Mouse (Mus musculus) hindbrain, postnatal 0 days (tissue): ENCODE results near the gene Stmn1. TPM values are rescaled to one million over a fixed set of nuclear protein-coding genes. Genes with fewer than 3 reads are reported as not detected.

ENCODE experiments used
- ATAC-seq: fragments of 200-750 bp; cut with Nextera tagmentation; 2 replicates; pipeline ENCODE4 v1.8.0; 2017; ENCODE audit warnings: mild to moderate bottlenecking, moderate TSS enrichment, moderate library complexity
- DNase-seq: peaks from one replicate; pipeline ENCODE4 v3.0.0-alpha.2; 2015; ENCODE audit warnings: low spot score
- H3K27ac ChIP-seq: fragments of 300-500 bp; sonication (generic); 2 replicates; pipeline ENCODE4 v1.5.1; 2014; ENCODE audit warnings: mild to moderate bottlenecking
- H3K27me3 ChIP-seq: fragments of 300-500 bp; sonication (generic); 2 replicates; pipeline ENCODE4 v1.6.1; 2014; ENCODE audit warnings: low read length, mixed read lengths; ENCODE audit not compliant: insufficient read depth
- H3K36me3 ChIP-seq: fragments of 300-500 bp; sonication (generic); 2 replicates; pipeline ENCODE4 v1.6.1; 2014; ENCODE audit warnings: low read length, mixed read lengths; ENCODE audit not compliant: insufficient read depth
- H3K4me1 ChIP-seq: fragments of 300-500 bp; sonication (generic); 2 replicates; pipeline ENCODE4 v1.6.1; 2014; ENCODE audit warnings: antibody characterized with exemption, low read length, mixed read lengths; ENCODE audit not compliant: insufficient read depth
- H3K4me2 ChIP-seq: fragments of 300-500 bp; sonication (generic); 2 replicates; pipeline ENCODE4 v1.6.1; 2014; ENCODE audit warnings: low read depth, mild to moderate bottlenecking, low read length, moderate library complexity, mixed read lengths
- H3K4me3 ChIP-seq: fragments of 300-500 bp; sonication (generic); 2 replicates; pipeline ENCODE4 v1.5.1; 2014; ENCODE audit warnings: low read length
- H3K9ac ChIP-seq: fragments of 300-500 bp; sonication (generic); replicated peaks from 2 replicates; pipeline ENCODE4 v1.6.1; 2014; ENCODE audit warnings: mild to moderate bottlenecking, low read length, moderate library complexity, mixed read lengths
- H3K9me3 ChIP-seq: fragments of 300-500 bp; sonication (generic); 2 replicates; pipeline ENCODE4 v1.6.1; 2016; ENCODE audit warnings: low read length, mixed read lengths
- CTCF ChIP-seq: IDR thresholded peaks from 2 replicates; pipeline ENCODE4 v1.5.1; 2016; ENCODE audit warnings: antibody characterized with exemption, control low read depth, low read depth
- WGBS: fragments of 180-500 bp; shearing (Covaris S2); extraction: QIAGEN DNeasy Blood & Tissue Kit; methylation state at CpG from one replicate; pipeline ENCODE4 v1.1.7; 2014; 5-methylcytosine and 5-hydroxymethylcytosine counted together
- polyA plus RNA-seq: library from polyadenylated mRNA; unstranded; fragments of >200 nt; fragmentation: Nextera tagmentation; extraction: Ambion mirVana; gene quantifications from 2 replicates; pipeline ENCODE4 v1.2.1, GENCODE M21; 2015
- total RNA-seq: library from RNA; depleted of rRNA; stranded (reverse); fragments of >200 nt; gene quantifications from 2 replicates; pipeline ENCODE4 v1.2.3, GENCODE M21; 2014

Gene Stmn1
- total and polyA plus RNA-seq, 2 experiments from 2014 or later: 752 to 4,307 TPM

DNA sequence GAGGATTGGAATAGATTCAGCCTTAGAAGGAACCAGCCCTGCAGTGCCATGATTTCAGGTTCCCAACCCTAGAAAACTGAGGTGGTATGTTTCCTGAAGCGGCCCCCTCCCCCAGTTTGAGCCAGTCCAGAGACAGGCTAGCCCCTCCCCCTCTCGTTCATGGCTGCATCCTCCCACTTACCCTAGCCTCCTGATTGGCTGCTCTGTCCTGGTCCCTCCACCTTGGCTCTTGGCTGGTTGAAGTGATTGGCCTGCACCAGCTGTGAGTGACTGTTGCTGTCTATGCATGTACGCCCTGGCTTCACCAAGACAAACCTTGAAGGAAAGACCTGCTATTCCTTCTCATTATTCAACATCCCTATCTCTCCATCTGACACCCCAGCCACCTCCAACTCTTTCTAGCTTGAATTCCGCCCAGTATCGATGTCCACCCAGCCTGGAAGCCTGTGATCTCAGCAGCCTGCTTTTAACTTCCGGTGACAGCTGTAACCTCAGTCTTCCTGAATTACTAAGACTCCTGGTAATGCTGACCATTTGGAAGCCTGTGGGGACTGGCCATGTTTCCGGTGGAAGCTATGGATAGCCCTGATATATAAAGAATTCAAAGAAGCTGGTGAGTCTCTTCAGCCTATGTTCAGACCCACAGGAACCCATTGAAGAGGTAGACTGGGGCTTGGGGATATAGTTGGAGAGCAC lies 10.8 kb upstream of the Stmn1 start:
- Histone ChIP-seq H3K9me3 (no peaks in the 10 kb centered on the region), H3K36me3 (no peaks in the 10 kb centered on the region), H3K4me2 (no peak overlapping the region), H3K27ac (no peak overlapping the region), H3K4me3 (no peak overlapping the region), H3K27me3 (no peaks in the 10 kb centered on the region), H3K4me1 (no peaks in the 10 kb centered on the region), H3K9ac (no peak overlapping the region)
- no peak for TF ChIP-seq CTCF
- DNase-seq: no peak
- ATAC-seq: no peak
- WGBS: 61% methylated on average over 7 of the region's 7 CpGs

DNA sequence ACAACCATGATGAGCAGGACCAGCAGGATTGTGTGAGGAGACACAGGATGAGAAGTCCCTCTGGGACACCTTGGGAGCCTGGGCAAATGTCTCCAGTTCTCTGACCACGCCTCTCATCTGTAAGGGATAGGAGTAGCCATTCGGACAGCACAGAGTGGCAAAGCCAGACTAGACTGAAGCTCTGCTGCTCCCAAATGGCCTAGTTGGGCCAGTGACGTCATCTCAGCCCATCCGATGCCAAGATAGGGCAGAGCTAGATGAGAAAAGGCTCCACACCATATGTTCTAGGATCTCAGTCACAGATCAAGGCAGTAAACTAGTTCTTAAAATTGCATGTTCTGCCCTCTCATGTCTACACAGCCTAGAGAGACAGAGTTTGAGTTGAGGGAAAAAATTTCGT lies 9.3 kb upstream of the Stmn1 start:
- DNase-seq: no peak
- no peaks in the 10 kb centered on the region for H3K36me3 ChIP-seq
- no peaks in the 10 kb centered on the region for H3K9me3 ChIP-seq
- no peaks in the 10 kb centered on the region for H3K4me1 ChIP-seq
- no peak overlapping the region for H3K4me3 ChIP-seq
- H3K27ac ChIP-seq: no peak overlapping the region
- no peaks in the 10 kb centered on the region for H3K27me3 ChIP-seq
- H3K4me2 ChIP-seq: no peak overlapping the region
- TF ChIP-seq CTCF: no peak
- no peak for ATAC-seq
- H3K9ac ChIP-seq: no peak overlapping the region
- WGBS: 71% methylated on average over 5 of the region's 5 CpGs

DNA sequence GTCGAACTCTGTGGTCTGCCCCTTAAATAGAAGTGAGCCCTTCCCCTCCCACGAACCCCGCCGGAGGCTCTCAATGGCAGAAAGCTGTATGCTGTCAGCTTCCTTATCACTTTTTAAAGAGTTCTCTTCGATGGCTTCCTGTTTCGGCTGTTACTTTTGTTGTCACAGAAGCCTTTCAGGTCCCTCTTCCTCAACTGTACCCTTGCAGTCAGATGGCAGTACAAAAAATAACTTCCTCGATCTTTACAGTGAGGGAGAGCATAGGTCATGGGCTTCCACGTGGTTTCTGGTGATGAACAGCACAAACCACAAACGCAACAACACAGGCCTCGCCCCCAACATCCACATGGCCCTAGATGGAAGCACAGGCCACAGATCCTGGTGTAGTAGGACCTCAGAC lies 7.8 kb upstream of the Stmn1 start:
- Histone ChIP-seq H3K27ac (no peak overlapping the region), H3K4me1 (no peaks in the 10 kb centered on the region), H3K9ac (no peak overlapping the region), H3K4me3 (no peak overlapping the region), H3K27me3 (no peaks in the 10 kb centered on the region), H3K9me3 (no peaks in the 10 kb centered on the region), H3K4me2 (no peak overlapping the region), H3K36me3 (no peaks in the 10 kb centered on the region)
- 80% methylated on average over 10 of the region's 10 CpGs for WGBS
- no peak for TF ChIP-seq CTCF
- DNase-seq (no peak), ATAC-seq (no peak)

DNA sequence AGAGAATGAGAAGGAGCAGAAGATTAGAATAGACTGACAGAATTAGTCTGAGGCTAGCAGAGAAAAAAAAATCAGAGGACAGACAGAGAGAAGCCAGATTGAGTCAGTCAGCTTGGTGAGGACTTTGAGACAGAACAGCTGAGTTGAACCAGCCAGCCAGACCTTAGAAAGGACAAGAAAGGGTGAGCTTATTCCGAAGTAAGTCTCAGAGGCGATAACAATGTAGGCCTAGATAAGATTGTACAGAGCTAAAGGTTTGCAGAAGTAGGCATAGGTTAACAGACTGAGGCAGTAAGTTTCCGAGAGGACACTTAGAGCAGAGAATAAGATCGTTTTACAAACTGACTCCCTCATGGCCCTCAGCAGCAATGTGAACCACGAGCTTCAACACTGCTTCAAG lies 6.9 kb upstream of the Stmn1 start:
- Histone ChIP-seq H3K9me3 (no peaks in the 10 kb centered on the region), H3K36me3 (no peaks in the 10 kb centered on the region), H3K27me3 (no peaks in the 10 kb centered on the region), H3K4me3 (no peak overlapping the region), H3K4me1 (no peaks in the 10 kb centered on the region), H3K4me2 (no peak overlapping the region), H3K9ac (no peak overlapping the region), H3K27ac (no peak overlapping the region)
- no peak for TF ChIP-seq CTCF
- 84% methylated on average over 5 of the region's 5 CpGs for WGBS
- no peak for DNase-seq
- no peak for ATAC-seq

DNA sequence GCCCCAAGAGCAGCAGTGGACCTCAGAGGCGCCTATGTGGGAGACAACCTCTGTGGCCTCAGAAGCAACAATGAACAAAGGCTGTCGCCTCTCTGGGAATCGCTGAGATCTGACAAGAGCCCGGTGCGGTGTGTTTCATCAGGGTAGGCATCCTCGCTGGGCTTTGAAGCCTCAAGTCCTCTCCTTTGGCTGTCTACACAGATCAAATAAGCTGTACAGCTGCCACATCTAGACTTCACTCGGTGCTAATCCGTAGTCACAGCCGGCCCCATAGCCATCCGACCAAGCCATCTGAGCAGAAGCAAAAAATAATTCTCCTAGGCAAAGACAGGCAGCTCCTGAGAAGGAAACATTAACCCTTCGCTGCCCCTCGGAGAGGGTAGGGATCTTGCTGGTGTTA lies 2.3 kb upstream of the Stmn1 start:
- Histone ChIP-seq H3K9me3 (no peaks in the 10 kb centered on the region), H3K27ac (peak overlapping the region; percentile 98), H3K27me3 (no peaks in the 10 kb centered on the region), H3K9ac (0 out of 2 replicates have a peak overlapping the region, but pooled peaks have one; percentile 10), H3K36me3 (0 out of 2 replicates have a peak, but pooled peaks cover under 1% of the 10 kb centered on the region), H3K4me1 (peaks cover 3% of the 10 kb centered on the region; the same call in 1 of the 2 replicates), H3K4me2 (no peak overlapping the region), H3K4me3 (no peak overlapping the region)
- peak; percentile 53 for DNase-seq
- no peak for ATAC-seq
- 36% methylated on average over 12 of the region's 12 CpGs for WGBS
- no peak for TF ChIP-seq CTCF

DNA sequence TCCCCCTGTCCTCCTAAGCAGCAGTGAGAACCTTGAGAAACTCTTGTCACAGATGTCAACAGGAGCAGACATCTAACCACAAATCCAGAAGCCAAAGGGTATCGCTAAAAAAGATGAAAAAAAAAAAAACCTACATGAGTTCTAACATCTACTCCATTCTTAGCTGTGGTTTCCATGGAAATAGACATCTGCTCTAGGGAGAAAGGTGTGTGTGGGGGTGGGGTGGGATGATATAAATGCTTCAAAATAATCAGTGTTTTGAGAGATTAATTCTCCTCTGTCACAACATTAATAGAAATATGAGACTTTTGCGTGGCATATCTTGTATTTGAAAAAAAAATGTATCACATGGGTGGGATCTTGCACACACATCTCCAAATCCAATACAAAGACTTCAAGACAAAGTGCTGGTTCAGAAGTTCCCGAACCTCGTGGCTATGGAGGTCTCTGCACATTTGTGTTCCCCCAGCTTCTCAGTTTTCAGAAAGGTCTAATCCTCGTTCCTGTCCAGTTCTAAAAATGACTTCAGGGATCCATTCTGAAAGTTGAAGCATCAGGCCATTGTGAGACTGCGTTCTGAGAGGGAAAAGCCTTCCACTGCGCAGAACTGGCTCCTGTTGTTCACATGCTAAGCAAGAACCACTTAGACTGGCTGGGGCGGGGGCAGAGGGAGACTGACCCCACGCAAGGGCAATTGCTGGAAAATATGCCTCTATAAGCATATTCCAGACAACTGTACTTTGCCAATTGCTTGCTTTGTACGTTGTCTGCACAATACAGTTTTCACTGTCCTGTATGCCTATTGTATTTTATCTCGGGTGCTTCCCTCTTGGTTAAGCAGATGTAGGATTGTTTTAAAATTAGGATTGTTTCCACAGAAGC lies 1.5 kb upstream of the Stmn1 start:
- H3K9me3 ChIP-seq: no peaks in the 10 kb centered on the region
- no peaks in the 10 kb centered on the region for H3K27me3 ChIP-seq
- WGBS: 37% methylated on average over 11 of the region's 11 CpGs
- TF ChIP-seq CTCF: no peak
- ATAC-seq (no peak), DNase-seq (no peak)
- H3K36me3 ChIP-seq: 0 out of 2 replicates have a peak, but pooled peaks cover 7% of the 10 kb centered on the region
- peak overlapping the region; percentile 97 for H3K9ac ChIP-seq
- H3K27ac ChIP-seq: peak overlapping the region; percentile 98
- H3K4me1 ChIP-seq: peaks cover 3% of the 10 kb centered on the region; the same call in 1 of the 2 replicates
- no peak overlapping the region; the same call in 1 of the 2 replicates for H3K4me3 ChIP-seq
- H3K4me2 ChIP-seq: peak overlapping the region; percentile 83
